Mouse (Mus musculus) urinary bladder, postnatal 36 days (tissue): ENCODE data around the gene Zdhhc1.

Source experiments
- DNase-seq, 2 experiments: peaks; one replicate each; pipeline ENCODE4 v3.0.0; 2022; ENCODE audit warnings: low spot score in 2 of 2, mixed read lengths in 1 of 2

Gene Zdhhc1

GRCm38 (mm10) chr8:105477792-105478191 lies 18.9 kb downstream of the Zdhhc1 start:
- no peak for DNase-seq

DNA sequence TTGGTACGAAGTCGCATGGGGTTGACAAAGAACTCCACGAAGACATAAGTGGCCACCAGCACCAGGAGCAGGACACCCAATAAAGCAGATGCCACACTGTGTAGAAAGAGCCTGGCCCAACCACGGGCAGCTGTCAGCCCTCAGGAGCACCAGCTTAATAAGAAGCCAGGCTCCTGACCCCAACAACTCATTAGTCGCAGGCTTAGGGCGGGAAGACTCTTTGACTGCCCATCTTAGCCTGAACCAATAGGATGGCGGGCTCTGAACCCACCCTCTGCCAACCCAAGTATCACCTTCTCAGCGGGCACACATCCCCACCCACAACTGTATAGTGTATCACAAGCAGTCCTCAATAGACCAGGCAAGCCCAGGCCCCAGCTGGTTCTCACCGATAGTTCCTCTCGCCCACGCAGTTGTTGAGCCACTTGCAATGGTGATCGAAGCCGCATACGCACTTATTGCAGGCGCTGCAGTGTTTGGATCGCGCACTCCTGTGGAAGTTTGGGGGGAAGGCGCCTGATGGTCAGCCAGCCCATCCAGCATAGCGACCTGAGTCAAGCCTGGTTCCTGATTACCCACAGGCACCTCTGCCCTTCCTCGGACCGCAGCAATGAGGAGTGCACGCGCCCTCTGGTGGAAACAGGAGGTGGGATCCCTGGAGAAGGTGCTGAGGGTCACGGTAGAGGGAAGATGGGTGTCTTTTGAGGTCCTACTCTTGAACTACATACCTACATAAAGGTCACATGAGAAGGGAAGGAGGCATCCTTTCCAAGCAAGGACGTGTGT lies 19.9 kb downstream of the Zdhhc1 start:
- DNase-seq = peak in 1 of 2 experiments; percentile 65

GRCm38 (mm10) chr8:105476161-105476560 lies 20.5 kb downstream of the Zdhhc1 start:
- DNase-seq = no peak

- DNase-seq = no peak
These were observed 21.0 kb downstream of the Zdhhc1 start for GRCm38 (mm10) chr8:105475742-105476141.

- no peak for DNase-seq
These were observed 21.4 kb downstream of the Zdhhc1 start for GRCm38 (mm10) chr8:105475254-105475653.

DNA sequence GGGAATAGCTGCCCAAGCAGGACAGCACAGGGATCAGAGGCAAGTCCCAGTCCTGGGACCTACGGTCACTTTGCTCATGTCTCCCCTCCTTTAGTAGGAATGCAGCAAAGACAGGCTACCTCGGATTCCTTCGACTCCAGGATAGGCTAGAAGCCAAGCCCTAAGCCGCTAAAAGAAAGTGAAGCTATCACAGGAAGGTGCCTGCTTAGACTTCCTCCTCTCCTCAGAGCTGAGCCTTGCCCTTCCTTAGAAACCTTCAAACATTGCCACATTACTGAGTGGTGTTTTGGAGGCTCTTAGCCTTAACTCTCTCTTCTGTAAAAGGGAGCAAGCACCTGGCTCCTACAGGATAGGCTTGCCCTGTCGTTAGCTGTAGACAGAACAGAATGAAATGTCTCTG lies 22.0 kb downstream of the Zdhhc1 start:
- no peak for DNase-seq

GRCm38 (mm10) chr8:105473816-105474606 lies 22.7 kb downstream of the Zdhhc1 start:
- peak in 1 of 2 experiments; percentile 59 for DNase-seq

GRCm38 (mm10) chr8:105472983-105473382 lies 23.7 kb downstream of the Zdhhc1 start:
- DNase-seq = no peak

GRCm38 (mm10) chr8:105472414-105472932 lies 24.2 kb downstream of the Zdhhc1 start:
- DNase-seq = no peak

- peak; percentile 82 to 96 for DNase-seq
These were observed 25.2 kb downstream of the Zdhhc1 start, which contains the start of gene Tppp3 for GRCm38 (mm10) chr8:105471314-105472015. Gene Tppp3 (minus strand): TSS chr8:105471526.

DNA sequence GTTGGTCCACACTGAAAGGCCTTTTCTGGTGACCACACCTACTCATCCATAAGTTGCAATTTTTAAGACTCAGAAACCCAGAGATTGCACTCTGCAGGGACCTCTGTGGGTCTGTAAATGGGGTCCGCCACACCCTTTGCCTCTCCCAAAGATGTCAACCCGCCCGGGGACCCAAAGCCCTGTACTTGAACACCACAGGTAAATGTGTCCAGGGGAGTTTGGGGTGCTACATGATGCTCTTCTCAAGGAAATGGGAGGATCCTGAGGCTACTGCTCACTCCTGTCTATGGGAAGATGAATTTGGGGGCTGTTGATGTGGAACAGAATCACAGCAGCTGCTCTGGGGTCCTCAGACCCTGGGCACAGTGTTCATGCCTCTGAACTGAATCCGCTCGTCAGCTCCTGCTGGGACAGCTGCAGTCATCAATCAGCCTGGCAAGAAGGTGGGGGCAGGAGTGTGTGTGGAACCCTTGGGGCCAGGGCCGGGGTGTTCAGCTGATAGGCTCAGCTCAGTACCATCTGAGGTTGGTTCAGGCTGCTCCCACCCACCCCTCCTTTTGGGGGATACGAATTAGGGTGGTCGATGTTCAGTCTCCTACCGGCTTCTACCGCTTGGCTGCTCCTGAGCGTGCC lies 25.9 kb downstream of the Zdhhc1 start:
- no peak for DNase-seq

DNA sequence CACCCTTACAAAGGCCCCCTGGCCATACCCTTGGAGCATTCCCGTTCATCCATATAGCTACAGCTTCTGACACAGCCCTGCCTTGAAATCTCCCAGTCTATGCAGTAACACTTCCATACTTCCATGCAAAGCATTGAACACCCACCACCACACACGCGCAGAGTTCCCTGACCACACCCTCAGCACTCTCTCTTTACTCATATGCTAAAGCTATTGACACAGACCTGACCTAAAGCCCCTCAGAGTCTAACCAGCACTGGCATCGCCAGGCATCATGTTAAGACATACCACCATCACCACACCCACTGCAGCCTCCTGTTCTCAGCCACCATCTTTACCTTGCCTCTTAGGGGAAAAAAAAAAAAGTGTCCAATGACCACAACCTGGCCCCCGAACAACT lies 26.4 kb downstream of the Zdhhc1 start:
- no peak for DNase-seq

- DNase-seq = no peak
These were observed 26.9 kb downstream of the Zdhhc1 start for GRCm38 (mm10) chr8:105469816-105470215.

DNA sequence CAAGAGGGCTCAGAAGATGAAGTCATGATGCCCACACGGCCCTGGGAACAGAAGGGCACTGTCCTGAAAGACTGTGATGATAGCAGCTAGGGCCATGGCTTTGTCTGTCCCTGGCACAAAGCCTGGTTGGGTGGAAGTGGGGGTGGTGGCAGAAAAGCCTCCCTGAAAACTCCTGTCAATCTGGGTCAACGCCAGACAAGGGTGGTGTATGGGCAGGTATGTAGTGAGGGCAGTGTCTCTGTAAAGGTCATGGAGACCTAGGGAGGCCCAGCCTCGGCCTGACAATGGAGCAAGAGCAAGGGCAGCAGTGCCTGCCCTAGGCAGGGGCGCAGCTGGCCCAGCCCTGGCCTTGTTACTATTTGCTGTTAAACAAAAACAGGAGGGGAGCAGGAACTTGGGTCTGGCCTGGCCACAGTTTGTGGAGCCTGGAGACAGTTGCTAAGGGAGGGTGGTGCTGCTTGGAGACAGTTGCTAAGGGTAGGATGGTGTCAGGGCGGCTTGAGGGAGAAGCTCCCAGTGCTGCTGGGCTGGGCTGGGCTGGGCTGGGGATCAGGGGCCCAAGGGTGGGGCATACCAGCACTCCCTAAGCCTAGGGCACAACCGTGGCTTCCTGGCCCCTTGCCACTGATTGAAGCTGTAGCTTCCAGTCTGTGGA lies 27.5 kb downstream of the Zdhhc1 start:
- peak in 1 of 2 experiments; percentile 56 for DNase-seq

DNA sequence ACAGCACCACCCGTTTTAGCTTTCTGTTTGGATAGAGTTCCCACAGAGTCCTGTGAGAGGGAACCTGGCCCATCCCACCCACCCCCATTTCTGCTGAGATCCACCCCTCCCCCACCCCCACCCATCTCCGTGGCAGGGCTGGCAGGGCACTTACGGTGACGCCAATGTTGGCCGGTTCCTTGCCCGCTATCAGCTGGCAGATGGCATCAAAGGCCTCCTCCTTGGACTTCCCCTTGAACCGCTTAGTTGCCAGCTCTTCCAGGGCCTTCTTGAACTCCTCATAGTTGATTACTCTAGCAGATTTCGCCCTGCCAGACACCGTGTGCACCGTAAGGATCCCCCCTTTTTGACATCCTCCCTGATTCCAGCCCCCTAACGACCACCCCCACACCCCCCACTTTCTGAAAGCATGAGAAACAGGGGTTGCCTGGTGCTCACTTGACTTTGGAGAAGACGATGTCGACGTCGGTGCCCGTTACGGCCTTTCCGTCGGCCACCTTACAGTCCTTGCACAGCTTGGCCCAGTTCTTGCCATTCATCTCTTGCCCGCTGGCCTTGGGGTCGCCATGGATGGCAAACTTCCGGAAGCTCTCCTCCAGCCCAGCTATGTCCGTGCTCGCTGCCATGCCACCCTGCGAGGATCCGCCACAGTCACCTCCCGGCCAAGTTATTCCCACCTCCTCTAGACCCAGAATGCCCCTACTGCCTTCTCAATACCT lies 28.5 kb downstream of the Zdhhc1 start:
- DNase-seq = no peak

GRCm38 (mm10) chr8:105467396-105467985 lies 29.2 kb downstream of the Zdhhc1 start:
- no peak for DNase-seq

- DNase-seq = no peak
These were observed 29.9 kb downstream of the Zdhhc1 start for GRCm38 (mm10) chr8:105466700-105467291.

DNA sequence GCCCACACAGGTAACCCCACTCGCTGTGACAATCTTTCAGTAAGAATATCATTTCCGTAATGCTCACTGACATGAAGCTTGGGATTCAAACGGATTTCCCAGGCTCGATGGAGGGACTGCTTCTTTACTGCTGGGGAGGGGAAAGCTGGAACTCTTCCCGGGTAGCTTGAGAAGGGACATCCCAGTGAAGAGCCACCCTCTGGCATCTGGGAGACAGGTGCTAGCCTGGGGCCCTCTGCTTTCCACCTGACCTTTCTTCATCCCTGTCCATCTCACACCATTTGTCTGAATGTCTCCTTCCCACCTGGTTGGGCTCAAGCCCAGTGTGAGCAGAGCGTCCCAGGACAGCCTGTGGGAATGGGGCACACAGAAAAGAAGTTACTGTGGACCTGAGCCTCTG lies 30.5 kb downstream of the Zdhhc1 start:
- DNase-seq = no peak

DNA sequence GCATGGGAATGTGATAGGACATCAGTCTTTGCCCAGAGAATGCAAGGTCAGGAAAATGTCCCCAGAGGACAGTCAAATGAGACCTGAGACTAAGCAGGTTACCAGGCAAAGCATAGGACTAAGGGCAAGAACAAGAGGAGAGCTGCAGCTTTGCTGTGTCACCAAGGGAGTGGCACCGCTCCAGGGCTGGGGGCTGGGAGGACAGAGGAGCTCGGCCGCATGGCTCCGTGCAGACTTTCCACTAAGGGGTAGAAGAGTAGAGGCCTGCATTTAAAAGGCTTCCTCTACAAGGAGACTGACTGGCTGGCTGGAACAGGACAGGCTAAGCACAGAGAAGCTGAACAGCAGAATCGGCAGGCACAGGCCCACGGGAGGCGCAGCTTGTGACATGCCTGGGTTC lies 32.1 kb downstream of the Zdhhc1 start:
- DNase-seq = no peak
